Mouse (Mus musculus): Measurements from ENCODE around the gene Krt10. TPM values are rescaled to one million over a fixed set of nuclear protein-coding genes. Genes with fewer than 3 reads are reported as not detected.

Krt10 gene
- polyA plus RNA-seq, 1 experiment from 2014 or later: 24.0 TPM

DNA sequence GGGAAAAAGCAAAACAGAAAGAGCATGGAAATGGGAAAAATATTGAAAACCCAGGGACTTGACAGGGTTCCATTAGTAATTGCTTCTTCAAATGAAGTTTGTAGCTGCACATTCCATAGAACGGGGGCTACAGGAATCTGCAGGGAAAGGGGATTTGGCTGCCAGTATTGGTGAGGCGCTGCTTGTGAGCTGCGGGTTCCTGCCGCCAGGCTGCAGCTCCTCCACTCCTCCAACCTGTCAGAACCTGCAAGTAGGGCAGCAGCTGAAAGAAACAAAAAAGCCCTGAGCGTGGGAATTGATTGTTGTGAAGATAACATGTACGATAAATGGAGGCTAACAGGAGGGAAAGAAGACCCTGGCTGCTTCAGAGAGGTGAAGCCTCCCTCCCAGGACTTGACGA lies 1.7 kb upstream of the Krt10 start:
- H3K27me3 ChIP-seq (ENCODE audit: control insufficient read depth, insufficient read depth, low read length): no peaks in the 10 kb centered on the region
- H3K27ac ChIP-seq (replicated peaks; ENCODE audit: low read depth, low read length): no peak overlapping the region
- no peak overlapping the region for H3K4me3 ChIP-seq (ENCODE audit: low read depth, low read length)
- no peaks in the 10 kb centered on the region for H3K4me1 ChIP-seq (ENCODE audit: control insufficient read depth, insufficient read depth, low read length)
- no peaks in the 10 kb centered on the region for H3K9me3 ChIP-seq (ENCODE audit: control insufficient read depth, low read length)
- H3K9ac ChIP-seq (ENCODE audit: low read length): no peak overlapping the region
- no peak overlapping the region for H3K4me2 ChIP-seq (ENCODE audit: low read depth, severe bottlenecking)
- H3K36me3 ChIP-seq (ENCODE audit: control insufficient read depth, insufficient read depth, low read length): no peaks in the 10 kb centered on the region
- ATAC-seq (ENCODE audit: insufficient number of reproducible peaks, low FRiP score, low TSS enrichment, low read depth) (no peak), DNase-seq (ENCODE audit: low spot score) (no peak)
- WGBS: 77% methylated on average over 7 of the region's 7 CpGs

- Histone ChIP-seq H3K9ac (ENCODE audit: low read length) (no peak overlapping the region), H3K27me3 (ENCODE audit: control insufficient read depth, insufficient read depth, low read length) (no peaks in the 10 kb centered on the region), H3K4me2 (ENCODE audit: low read depth, severe bottlenecking) (no peak overlapping the region), H3K36me3 (ENCODE audit: control insufficient read depth, insufficient read depth, low read length) (no peaks in the 10 kb centered on the region), H3K27ac (replicated peaks; ENCODE audit: low read depth, low read length) (no peak overlapping the region), H3K4me3 (ENCODE audit: low read depth, low read length) (no peak overlapping the region), H3K9me3 (ENCODE audit: control insufficient read depth, low read length) (no peaks in the 10 kb centered on the region), H3K4me1 (ENCODE audit: control insufficient read depth, insufficient read depth, low read length) (no peaks in the 10 kb centered on the region)
- ATAC-seq (ENCODE audit: insufficient number of reproducible peaks, low FRiP score, low TSS enrichment, low read depth) (no peak), DNase-seq (ENCODE audit: low spot score) (no peak)
- 90% methylated on average over 18 of the region's 18 CpGs for WGBS
Observed at GRCm38 (mm10) chr11:99388661-99389060, 503 bp downstream of the Krt10 start.

GRCm38 (mm10) chr11:99385813-99386721 lies 3.1 kb downstream of the Krt10 start:
- no peaks in the 10 kb centered on the region for H3K36me3 ChIP-seq (ENCODE audit: control insufficient read depth, insufficient read depth, low read length)
- peak overlapping the region; percentile 49 for H3K4me3 ChIP-seq (ENCODE audit: low read depth, low read length)
- no peaks in the 10 kb centered on the region for H3K4me1 ChIP-seq (ENCODE audit: control insufficient read depth, insufficient read depth, low read length)
- H3K4me2 ChIP-seq (ENCODE audit: low read depth, severe bottlenecking): peak overlapping the region; percentile 75
- peak overlapping the region; percentile 96 for H3K27ac ChIP-seq (replicated peaks; ENCODE audit: low read depth, low read length)
- 2% methylated on average over 71 of the region's 71 CpGs for WGBS
- H3K27me3 ChIP-seq (ENCODE audit: control insufficient read depth, insufficient read depth, low read length): no peaks in the 10 kb centered on the region
- ATAC-seq (ENCODE audit: insufficient number of reproducible peaks, low FRiP score, low TSS enrichment, low read depth) (peak; percentile 72), DNase-seq (ENCODE audit: low spot score) (peak; percentile 92)
- no peaks in the 10 kb centered on the region for H3K9me3 ChIP-seq (ENCODE audit: control insufficient read depth, low read length)
- peak overlapping the region; percentile 78 for H3K9ac ChIP-seq (ENCODE audit: low read length)

GRCm38 (mm10) chr11:99379568-99379967 lies 9.6 kb downstream of the Krt10 start:
- H3K9ac ChIP-seq (ENCODE audit: low read length): no peak overlapping the region
- no peaks in the 10 kb centered on the region for H3K9me3 ChIP-seq (ENCODE audit: control insufficient read depth, low read length)
- H3K4me3 ChIP-seq (ENCODE audit: low read depth, low read length): no peak overlapping the region
- no peaks in the 10 kb centered on the region for H3K4me1 ChIP-seq (ENCODE audit: control insufficient read depth, insufficient read depth, low read length)
- H3K27ac ChIP-seq (replicated peaks; ENCODE audit: low read depth, low read length): no peak overlapping the region
- 24% methylated on average over 5 of the region's 5 CpGs for WGBS
- H3K4me2 ChIP-seq (ENCODE audit: low read depth, severe bottlenecking): no peak overlapping the region
- DNase-seq (ENCODE audit: low spot score) (peak; percentile 82), ATAC-seq (ENCODE audit: insufficient number of reproducible peaks, low FRiP score, low TSS enrichment, low read depth) (no peak)
- H3K36me3 ChIP-seq (ENCODE audit: control insufficient read depth, insufficient read depth, low read length): no peaks in the 10 kb centered on the region
- H3K27me3 ChIP-seq (ENCODE audit: control insufficient read depth, insufficient read depth, low read length): no peaks in the 10 kb centered on the region

DNA sequence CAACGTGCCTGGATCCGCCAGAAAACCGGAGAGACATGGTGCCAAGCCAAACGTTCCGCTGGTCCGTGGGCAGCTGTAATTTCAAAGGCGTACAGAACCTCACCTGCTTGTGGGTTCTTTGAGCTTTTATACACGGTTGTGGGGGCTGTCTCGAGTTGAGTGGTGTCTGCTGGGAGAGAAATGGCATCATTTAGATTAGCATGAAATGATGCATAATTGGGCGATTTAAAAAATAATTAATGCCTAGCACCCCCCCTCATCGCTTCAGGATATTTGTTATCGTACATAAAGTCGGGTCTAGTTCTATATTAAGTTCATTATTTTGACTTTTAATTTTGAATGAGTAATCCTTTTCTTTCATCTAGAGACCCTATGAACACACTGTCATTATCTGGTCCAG lies 14.4 kb downstream of the Krt10 start, which contains the start of gene Krt28:
TSS of gene Krt28 (minus strand) at position 101 of the 400 bp plus-strand sequence.
- no peak for DNase-seq (ENCODE audit: low spot score)
- Histone ChIP-seq H3K9me3 (ENCODE audit: control insufficient read depth, low read length) (no peaks in the 10 kb centered on the region), H3K4me2 (ENCODE audit: low read depth, severe bottlenecking) (no peak within 1 kb of the TSS), H3K27me3 (ENCODE audit: control insufficient read depth, insufficient read depth, low read length) (no peaks in the 10 kb centered on the region), H3K9ac (ENCODE audit: low read length) (no peak within 1 kb of the TSS), H3K4me1 (ENCODE audit: control insufficient read depth, insufficient read depth, low read length) (no peaks in the 10 kb centered on the region), H3K4me3 (ENCODE audit: low read depth, low read length) (no peak within 1 kb of the TSS), H3K27ac (replicated peaks; ENCODE audit: low read depth, low read length) (no peak within 1 kb of the TSS), H3K36me3 (ENCODE audit: control insufficient read depth, insufficient read depth, low read length) (no peaks in the 10 kb centered on the region)
- no peak for ATAC-seq (ENCODE audit: insufficient number of reproducible peaks, low FRiP score, low TSS enrichment, low read depth)
- 84% methylated on average over 13 of the region's 13 CpGs for WGBS

- ATAC-seq (ENCODE audit: insufficient number of reproducible peaks, low FRiP score, low TSS enrichment, low read depth): no peak
- no peaks in the 10 kb centered on the region for H3K9me3 ChIP-seq (ENCODE audit: control insufficient read depth, low read length)
- no peak overlapping the region for H3K4me3 ChIP-seq (ENCODE audit: low read depth, low read length)
- WGBS: 90% methylated on average over 8 of the region's 8 CpGs
- H3K4me2 ChIP-seq (ENCODE audit: low read depth, severe bottlenecking): no peak overlapping the region
- no peak for DNase-seq (ENCODE audit: low spot score)
- H3K27me3 ChIP-seq (ENCODE audit: control insufficient read depth, insufficient read depth, low read length): no peaks in the 10 kb centered on the region
- no peak overlapping the region for H3K9ac ChIP-seq (ENCODE audit: low read length)
- no peaks in the 10 kb centered on the region for H3K4me1 ChIP-seq (ENCODE audit: control insufficient read depth, insufficient read depth, low read length)
- no peak overlapping the region for H3K27ac ChIP-seq (replicated peaks; ENCODE audit: low read depth, low read length)
- H3K36me3 ChIP-seq (ENCODE audit: control insufficient read depth, insufficient read depth, low read length): no peaks in the 10 kb centered on the region
Observed at GRCm38 (mm10) chr11:99369853-99370451, 19.2 kb downstream of the Krt10 start.

- no peak for ATAC-seq (ENCODE audit: insufficient number of reproducible peaks, low FRiP score, low TSS enrichment, low read depth)
- H3K27ac ChIP-seq (replicated peaks; ENCODE audit: low read depth, low read length): no peak overlapping the region
- no peaks in the 10 kb centered on the region for H3K36me3 ChIP-seq (ENCODE audit: control insufficient read depth, insufficient read depth, low read length)
- no peak overlapping the region for H3K4me2 ChIP-seq (ENCODE audit: low read depth, severe bottlenecking)
- WGBS: 10% methylated on average over 3 of the region's 3 CpGs
- no peaks in the 10 kb centered on the region for H3K27me3 ChIP-seq (ENCODE audit: control insufficient read depth, insufficient read depth, low read length)
- no peaks in the 10 kb centered on the region for H3K4me1 ChIP-seq (ENCODE audit: control insufficient read depth, insufficient read depth, low read length)
- H3K9ac ChIP-seq (ENCODE audit: low read length): no peak overlapping the region
- DNase-seq (ENCODE audit: low spot score): peak; percentile 37
- H3K4me3 ChIP-seq (ENCODE audit: low read depth, low read length): no peak overlapping the region
- no peaks in the 10 kb centered on the region for H3K9me3 ChIP-seq (ENCODE audit: control insufficient read depth, low read length)
Observed at GRCm38 (mm10) chr11:99369229-99369628, 19.9 kb downstream of the Krt10 start.

GRCm38 (mm10) chr11:99366791-99367190 lies 22.4 kb downstream of the Krt10 start:
- DNase-seq (ENCODE audit: low spot score): no peak
- no peak for ATAC-seq (ENCODE audit: insufficient number of reproducible peaks, low FRiP score, low TSS enrichment, low read depth)
- Histone ChIP-seq H3K4me2 (ENCODE audit: low read depth, severe bottlenecking) (no peak overlapping the region), H3K27me3 (ENCODE audit: control insufficient read depth, insufficient read depth, low read length) (no peaks in the 10 kb centered on the region), H3K4me3 (ENCODE audit: low read depth, low read length) (no peak overlapping the region), H3K9ac (ENCODE audit: low read length) (no peak overlapping the region), H3K36me3 (ENCODE audit: control insufficient read depth, insufficient read depth, low read length) (no peaks in the 10 kb centered on the region), H3K9me3 (ENCODE audit: control insufficient read depth, low read length) (no peaks in the 10 kb centered on the region), H3K27ac (replicated peaks; ENCODE audit: low read depth, low read length) (no peak overlapping the region), H3K4me1 (ENCODE audit: control insufficient read depth, insufficient read depth, low read length) (no peaks in the 10 kb centered on the region)
- 46% methylated on average over 10 of the region's 10 CpGs for WGBS
